Mouse (Mus musculus): ENCODE results near the gene Vmn2r87. TPM values are rescaled to one million over a fixed set of nuclear protein-coding genes. Genes with fewer than 3 reads are reported as not detected.

Gene Vmn2r87
- polyA plus RNA-seq, 1 experiment from 2014 or later = not detected

Other genes with a start within 250 kb of the Vmn2r87 start
- gene Neurod4, start 217.2 kb downstream of the Vmn2r87 start, polyA plus RNA-seq (2016; fragmentation: Nextera tagmentation; extraction: Ambion mirVana) = 0.05 and 0.11 TPM in 2 replicates
- gene Tespa1, start 174.5 kb downstream of the Vmn2r87 start, polyA plus RNA-seq (2016; fragmentation: Nextera tagmentation; extraction: Ambion mirVana) = 0.19 TPM in 1 of 2 replicates, not detected in the other
- not detected in 2 replicates for gene Vmn2r84, start 103.1 kb downstream of the Vmn2r87 start, polyA plus RNA-seq (2016; fragmentation: Nextera tagmentation; extraction: Ambion mirVana)
- gene Vmn2r85, start 67.7 kb downstream of the Vmn2r87 start, polyA plus RNA-seq (2016; fragmentation: Nextera tagmentation; extraction: Ambion mirVana) = not detected in 2 replicates
- gene Vmn2r86, start 41.3 kb downstream of the Vmn2r87 start, polyA plus RNA-seq (2016; fragmentation: Nextera tagmentation; extraction: Ambion mirVana) = not detected in 2 replicates

All from limb, embryonic 10.5 days (tissue).